Mouse (Mus musculus) cortical plate, adult 2 months (tissue): ENCODE results near the gene Slc34a2.

Experiments used
- CTCF ChIP-seq: fragments of 200-500 bp; IDR thresholded peaks from 2 replicates; pipeline ENCODE4 v1.5.1; 2011; ENCODE audit warnings: mild to moderate bottlenecking, control low read depth, low read length; ENCODE audit not compliant: insufficient read depth; ENCODE audit errors: extremely low read depth
- POLR2A ChIP-seq: fragments of 200-500 bp; IDR thresholded peaks from 2 replicates; pipeline ENCODE4 v1.6.1; 2011; ENCODE audit warnings: mild to moderate bottlenecking, low read length, control low read depth; ENCODE audit not compliant: insufficient read depth; ENCODE audit errors: extremely low read depth

DNA sequence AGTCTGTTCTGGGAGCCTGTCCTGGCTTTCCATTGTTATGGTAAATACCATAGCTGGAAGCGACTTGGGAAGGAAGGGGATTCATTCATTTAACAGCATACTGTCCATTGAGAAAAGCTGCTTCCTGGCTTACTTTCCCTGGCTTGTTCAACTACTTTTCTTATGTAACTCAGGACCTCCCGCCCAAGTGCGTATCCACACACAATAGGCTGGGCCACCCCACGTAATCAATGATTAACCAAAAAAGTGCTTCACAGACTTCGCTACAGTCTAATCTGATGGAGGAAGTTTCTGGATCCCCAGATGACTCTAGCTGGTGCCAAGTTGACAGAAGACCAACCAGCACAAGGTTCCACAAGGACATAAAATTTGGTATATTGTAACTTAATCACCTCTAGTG, 14.0 kb upstream of the Slc34a2 start:
- TF ChIP-seq CTCF (no peak), POLR2A (no peak)
